9 mouse cellular contexts compared by ENCODE assay signal in genomic region chr16:8862336-8862987, GRCm38 (mm10). TPM values are rescaled to one million over a fixed set of nuclear protein-coding genes. Genes with fewer than 3 reads are reported as not detected.
DNase-seq lines count a peak whose midpoint lies in the region; ATAC-seq and TF ChIP-seq lines count a peak whose summit lies in the region.
"Had no signal": no experiment of that assay in that cellular context is flagged by ENCODE, and none has a peak within 500 bp of the region (broad histone marks: within the 10 kb centered on the region; RNA-seq: fewer than 3 reads in every experiment).

No protein-coding gene starts in this region.

- H3K27ac ChIP-seq in heart, postnatal 0 days (ENCODE audit: low read depth) = 0 out of 2 replicates have a peak overlapping the region, but pooled peaks have one; percentile 7
- no peak overlapping the region for H3K27ac ChIP-seq in hindbrain, embryonic 10.5 days
- H3K27ac ChIP-seq: limb, embryonic 15.5 days had no signal

- no peak overlapping the region for H3K4me3 ChIP-seq in heart, postnatal 0 days (ENCODE audit: low read depth, low read length)
- H3K4me3 ChIP-seq in hindbrain, embryonic 10.5 days = no peak overlapping the region
- H3K4me3 ChIP-seq: limb, embryonic 15.5 days had no signal

- TF ChIP-seq EP300 in heart, postnatal 0 days (IDR thresholded peaks at IDR 0.05; ENCODE audit: low read depth) = no peak

- no peak for TF ChIP-seq CTCF in heart, postnatal 0 days (IDR thresholded peaks at IDR 0.05; ENCODE audit: low read depth)

- WGBS in heart, postnatal 0 days = 74% methylated on average over 5 of the region's 5 CpGs
- WGBS in hindbrain, embryonic 10.5 days = 93% methylated on average over 5 of the region's 5 CpGs

- H3K4me2 ChIP-seq in heart, postnatal 0 days (ENCODE audit: low read depth, low read length) = no peak overlapping the region
- H3K4me2 ChIP-seq: limb, embryonic 15.5 days had no signal

- ATAC-seq in heart, postnatal 0 days (ENCODE audit: insufficient read depth, low read depth) = 0 out of 2 replicates have a peak, but pooled peaks have one; percentile 15
- peak; percentile 35; the same call in 1 of the 2 replicates for ATAC-seq in megakaryocyte-erythroid progenitor cell, adult 5-6 weeks (replicated peaks; ENCODE audit: low FRiP score, low TSS enrichment, poor library complexity, severe bottlenecking)

- peaks cover 14% of the 10 kb centered on the region for H3K4me1 ChIP-seq in heart, postnatal 0 days (ENCODE audit: control insufficient read depth, insufficient read depth)
- no peaks in the 10 kb centered on the region for H3K4me1 ChIP-seq in hindbrain, embryonic 10.5 days (replicated peaks)

- H3K9me3 ChIP-seq in heart, postnatal 0 days (replicated peaks; ENCODE audit: control insufficient read depth, low read length) = no peaks in the 10 kb centered on the region
- H3K9me3 ChIP-seq in hindbrain, embryonic 10.5 days = no peaks in the 10 kb centered on the region
- H3K9me3 ChIP-seq: limb, embryonic 15.5 days had no signal

- peaks cover 33% of the 10 kb centered on the region for H3K36me3 ChIP-seq in heart, postnatal 0 days (replicated peaks; ENCODE audit: control insufficient read depth, insufficient read depth, low read length)
- H3K36me3 ChIP-seq in hindbrain, embryonic 10.5 days = peaks cover 59% of the 10 kb centered on the region

- H3K27me3 ChIP-seq in heart, postnatal 0 days (ENCODE audit: control insufficient read depth, insufficient read depth, low read length) = no peaks in the 10 kb centered on the region
- H3K27me3 ChIP-seq in hindbrain, embryonic 10.5 days (ENCODE audit: insufficient read depth, poor library complexity, severe bottlenecking) = no peaks in the 10 kb centered on the region
- H3K27me3 ChIP-seq: limb, embryonic 15.5 days had no signal

- no peak overlapping the region for H3K9ac ChIP-seq in heart, postnatal 0 days (replicated peaks; ENCODE audit: low read depth, low read length)
- H3K9ac ChIP-seq: limb, embryonic 15.5 days had no signal

- DNase-seq in heart, postnatal 0 days (ENCODE audit: low spot score) = no peak
- DNase-seq in heart, postnatal 25 days (ENCODE audit: low spot score) = no peak
- peak; percentile 84 for DNase-seq in Muller cell, postnatal 12 days (ENCODE audit: inconsistent ontology term)
- DNase-seq in cerebellum, adult 9-11 months = peak; percentile 81
- no peak for DNase-seq in embryo, embryonic 10 days (ENCODE audit: low spot score)
- DNase-seq in hindbrain, embryonic 10.5 days (ENCODE audit: low spot score) = no peak
- no peak for DNase-seq in left cerebral cortex, postnatal 10 days (ENCODE audit: extremely low spot score in 1 of 2, low spot score in 2 of 2)

- intact Hi-C loops in heart, postnatal 25 days (cut with DNase I) = loop anchor here (2.0 kb wide), 1 partner anchor 18 kb away; no protein-coding TSS in a partner anchor
- intact Hi-C loops in left cerebral cortex, postnatal 10 days (cut with DNase I) = no loop called here

RNA-seq across cellular contexts. Expression of gene 1810013L24Rik, which starts 32.6 kb away (rescaled TPM):
- total RNA-seq in heart, postnatal 0 days (2014; rRNA removed; ENCODE audit: low replicate concordance) = 39.8 and 41.9 TPM in 2 replicates
- 15.0 and 15.7 TPM in 2 replicates for polyA plus RNA-seq in heart, postnatal 0 days (2015; fragmentation: Nextera tagmentation; extraction: Ambion mirVana)
- total RNA-seq in heart, postnatal 25 days (2021) = 100 to 1,000 TPM in 1 of 2 experiments, 10 to 100 TPM in 1; 97.2 to 125 TPM
- total RNA-seq in megakaryocyte-erythroid progenitor cell, adult 5-6 weeks (2014; fragmentation: Nextera tagmentation) = 45.2 and 52.0 TPM in 2 replicates
- total RNA-seq in megakaryocyte-erythroid progenitor cell, adult 5-6 weeks (2017) = 45.7 and 54.5 TPM in 2 replicates
- polyA plus RNA-seq in hindbrain, embryonic 10.5 days (2016; fragmentation: Nextera tagmentation; extraction: Ambion mirVana) = 19.5 TPM in 2 replicates
- total RNA-seq in left cerebral cortex, postnatal 10 days (2021) = 100 to 1,000 TPM; 122 to 127 TPM

Comparison
In these comparisons a context has a peak if more than half of its experiments do, and no peak if none do; other contexts are left out.
1. DNase-seq: peak in Muller cell, postnatal 12 days (single experiment) and cerebellum, adult 9-11 months (single experiment); none in heart, postnatal 0 days (single experiment), heart, postnatal 25 days (single experiment), embryo, embryonic 10 days (single experiment), hindbrain, embryonic 10.5 days (single experiment) and left cerebral cortex, postnatal 10 days (0 of 2).